9 mouse cellular contexts compared by ENCODE assay signal in genomic region chr5:36603031-36603430, GRCm38 (mm10). TPM values are rescaled to one million over a fixed set of nuclear protein-coding genes. Genes with fewer than 3 reads are reported as not detected.
DNase-seq lines count a peak whose midpoint lies in the region; ATAC-seq and TF ChIP-seq lines count a peak whose summit lies in the region.
"Had no signal": no experiment of that assay in that cellular context is flagged by ENCODE, and none has a peak within 500 bp of the region (broad histone marks: within the 10 kb centered on the region; RNA-seq: fewer than 3 reads in every experiment).

No protein-coding gene starts in this region.

- no peak overlapping the region for H3K4me3 ChIP-seq in lung, embryonic 14.5 days (ENCODE audit: low read depth, low read length)
- H3K4me3 ChIP-seq: lung, embryonic 15.5 days had no signal

- no peak overlapping the region for H3K4me2 ChIP-seq in lung, embryonic 14.5 days
- H3K4me2 ChIP-seq: lung, embryonic 15.5 days had no signal

- no peaks in the 10 kb centered on the region for H3K27me3 ChIP-seq in lung, embryonic 14.5 days (ENCODE audit: insufficient read depth, low read length)
- H3K27me3 ChIP-seq in splenic B cell, adult 2 months (ENCODE audit: control insufficient read depth, insufficient read depth, low read length, poor library complexity, severe bottlenecking) = no peaks in the 10 kb centered on the region
- H3K27me3 ChIP-seq: lung, embryonic 15.5 days had no signal

- H3K36me3 ChIP-seq in lung, embryonic 14.5 days (ENCODE audit: insufficient read depth) = peaks cover 60% of the 10 kb centered on the region
- H3K36me3 ChIP-seq in splenic B cell, adult 2 months (ENCODE audit: control insufficient read depth, insufficient read depth, low read length, poor library complexity, severe bottlenecking) = peaks cover 7% of the 10 kb centered on the region

- WGBS in lung, embryonic 14.5 days = 75% methylated on average over 5 of the region's 5 CpGs

- no peaks in the 10 kb centered on the region for H3K9me3 ChIP-seq in lung, embryonic 14.5 days (ENCODE audit: low read depth, low read length)
- H3K9me3 ChIP-seq: lung, embryonic 15.5 days had no signal

- DNase-seq in frontal cortex, postnatal 10 days (ENCODE audit: low spot score in 2 of 2) = no peak
- peak; percentile 44 for DNase-seq in ovary, postnatal 36 days (ENCODE audit: low spot score)
- DNase-seq in ovary, adult 18-20 months (ENCODE audit: low spot score) = no peak
- peak; percentile 30 for DNase-seq in c-Kit-positive CD71-positive TER-119-negative erythroid progenitor cells, embryonic 14.5 days (ENCODE audit: low read depth)
- peak; percentile 62 for DNase-seq in lung, embryonic 14.5 days
- peak; percentile 67 for DNase-seq in splenic B cell, adult 2 months (ENCODE audit: low read depth, low spot score)

- H3K4me1 ChIP-seq in lung, embryonic 14.5 days (ENCODE audit: insufficient read depth) = no peaks in the 10 kb centered on the region
- H3K4me1 ChIP-seq: lung, embryonic 15.5 days had no signal

- no peak overlapping the region for H3K9ac ChIP-seq in lung, embryonic 14.5 days
- H3K9ac ChIP-seq: lung, embryonic 15.5 days had no signal

- peak; percentile 66 for TF ChIP-seq CTCF in lung, embryonic 14.5 days (IDR thresholded peaks at IDR 0.05; ENCODE audit: low read depth)

- no peak overlapping the region for H3K27ac ChIP-seq in lung, embryonic 14.5 days (ENCODE audit: low read depth)
- H3K27ac ChIP-seq: lung, embryonic 15.5 days had no signal

- peak; percentile 64 for ATAC-seq in frontal cortex, adult (ENCODE audit: low TSS enrichment)
- ATAC-seq in hematopoietic stem cell, adult 5-6 weeks (replicated peaks in 1 of 2; ENCODE audit: insufficient read depth in 1 of 2, low FRiP score in 2 of 2, low TSS enrichment in 1 of 2, low read depth in 1 of 2, poor library complexity in 2 of 2, severe bottlenecking in 2 of 2) = peak; percentile 59 to 62; a peak in 3 of 4 replicates
- ATAC-seq in lung, embryonic 14.5 days (ENCODE audit: insufficient read depth) = no peak

RNA-seq across cellular contexts. Expression of gene Tbc1d14, which starts 10.0 kb away (rescaled TPM):
- total RNA-seq in hematopoietic stem cell, adult 5-6 weeks (2017) = 8.8 and 16.7 TPM in 2 replicates
- polyA plus RNA-seq in lung, embryonic 14.5 days (2014; fragmentation: Nextera tagmentation; extraction: Ambion mirVana) = 31.1 and 31.3 TPM in 2 replicates

Comparison
In these comparisons a context has a peak if more than half of its experiments do, and no peak if none do; other contexts are left out.
1. DNase-seq: peak in ovary, postnatal 36 days (single experiment), c-Kit-positive CD71-positive TER-119-negative erythroid progenitor cells, embryonic 14.5 days (single experiment), lung, embryonic 14.5 days (single experiment) and splenic B cell, adult 2 months (single experiment); none in frontal cortex, postnatal 10 days (0 of 2) and ovary, adult 18-20 months (single experiment).